Mouse (Mus musculus): Measurements from ENCODE around the gene Cyfip2. TPM values are rescaled to one million over a fixed set of nuclear protein-coding genes. Genes with fewer than 3 reads are reported as not detected.

Cyfip2 gene
- polyA plus RNA-seq, 1 experiment, result 273 TPM

GRCm38 (mm10) chr11:46282612-46283011, 30.0 kb downstream of the Cyfip2 start:
- no peak overlapping the region for H3K4me3 ChIP-seq (ENCODE audit: insufficient read depth, low read length)
- H3K27ac ChIP-seq (ENCODE audit: insufficient read depth, low read length), result no peak overlapping the region
- H3K4me1 ChIP-seq (ENCODE audit: control insufficient read depth, insufficient read depth, low read length), result peaks cover 5% of the 10 kb centered on the region; the same call in 1 of the 2 replicates
- TF ChIP-seq POLR2A (IDR thresholded peaks at IDR 0.05; ENCODE audit: extremely low read depth, insufficient read depth, low read length) (no peak), CTCF (IDR thresholded peaks at IDR 0.05; ENCODE audit: extremely low read depth, insufficient read depth, low read length) (no peak)

DNA sequence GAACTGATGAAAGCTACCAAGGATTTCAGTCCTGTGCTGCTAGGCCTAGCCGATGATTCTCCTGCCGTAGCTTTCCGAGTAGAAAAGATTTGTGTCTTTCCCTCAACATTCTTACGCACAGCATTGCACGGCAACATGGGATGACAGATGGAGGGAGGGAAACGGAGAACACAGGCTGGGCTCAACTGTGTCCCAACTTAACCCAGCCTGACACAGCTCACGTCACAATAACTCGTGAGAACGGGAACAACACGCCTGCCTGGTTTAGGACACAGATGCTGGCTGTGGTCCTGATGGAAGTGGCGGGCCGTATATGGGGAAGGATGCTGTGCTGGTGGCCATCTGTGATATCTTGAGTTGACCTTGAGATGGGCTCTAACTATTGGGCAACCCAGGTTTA, 34.0 kb downstream of the Cyfip2 start:
- TF ChIP-seq CTCF (IDR thresholded peaks at IDR 0.05; ENCODE audit: extremely low read depth, insufficient read depth, low read length), result no peak
- TF ChIP-seq POLR2A (IDR thresholded peaks at IDR 0.05; ENCODE audit: extremely low read depth, insufficient read depth, low read length), result no peak
- Histone ChIP-seq H3K27ac (ENCODE audit: insufficient read depth, low read length) (no peak overlapping the region), H3K4me3 (ENCODE audit: insufficient read depth, low read length) (no peak overlapping the region), H3K4me1 (ENCODE audit: control insufficient read depth, insufficient read depth, low read length) (0 out of 2 replicates have a peak, but pooled peaks cover 3% of the 10 kb centered on the region)

- Histone ChIP-seq H3K4me1 (ENCODE audit: control insufficient read depth, insufficient read depth, low read length) (0 out of 2 replicates have a peak, but pooled peaks cover 3% of the 10 kb centered on the region), H3K27ac (ENCODE audit: insufficient read depth, low read length) (no peak overlapping the region), H3K4me3 (ENCODE audit: insufficient read depth, low read length) (no peak overlapping the region)
- no peak for TF ChIP-seq POLR2A (IDR thresholded peaks at IDR 0.05; ENCODE audit: extremely low read depth, insufficient read depth, low read length)
- TF ChIP-seq CTCF (IDR thresholded peaks at IDR 0.05; ENCODE audit: extremely low read depth, insufficient read depth, low read length), result no peak
Measured at GRCm38 (mm10) chr11:46278140-46278539, 34.5 kb downstream of the Cyfip2 start.

DNA sequence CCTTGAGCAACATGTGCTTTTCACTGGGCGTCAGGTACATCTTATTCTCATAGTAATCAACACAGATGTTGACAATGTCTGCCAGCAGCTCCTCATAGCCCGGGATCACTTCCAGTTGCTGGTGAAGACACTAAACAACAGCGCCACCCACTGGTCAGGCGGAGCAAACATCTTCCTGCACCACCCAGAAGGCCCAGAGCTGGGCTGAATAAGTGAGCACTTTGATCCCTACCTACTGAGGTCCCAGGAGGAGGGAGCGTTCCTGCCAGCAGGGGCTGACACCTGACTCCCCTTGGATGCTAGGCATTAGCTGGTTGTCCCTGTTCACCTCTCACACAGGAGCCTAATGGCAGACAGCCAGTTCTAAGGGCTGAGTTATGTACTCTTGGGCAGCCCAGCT, 35.9 kb downstream of the Cyfip2 start:
- H3K27ac ChIP-seq (ENCODE audit: insufficient read depth, low read length), result no peak overlapping the region
- no peak overlapping the region for H3K4me3 ChIP-seq (ENCODE audit: insufficient read depth, low read length)
- no peak for TF ChIP-seq POLR2A (IDR thresholded peaks at IDR 0.05; ENCODE audit: extremely low read depth, insufficient read depth, low read length)
- peak; percentile 50 for TF ChIP-seq CTCF (IDR thresholded peaks at IDR 0.05; ENCODE audit: extremely low read depth, insufficient read depth, low read length)
- H3K4me1 ChIP-seq (ENCODE audit: control insufficient read depth, insufficient read depth, low read length), result no peaks in the 10 kb centered on the region

DNA sequence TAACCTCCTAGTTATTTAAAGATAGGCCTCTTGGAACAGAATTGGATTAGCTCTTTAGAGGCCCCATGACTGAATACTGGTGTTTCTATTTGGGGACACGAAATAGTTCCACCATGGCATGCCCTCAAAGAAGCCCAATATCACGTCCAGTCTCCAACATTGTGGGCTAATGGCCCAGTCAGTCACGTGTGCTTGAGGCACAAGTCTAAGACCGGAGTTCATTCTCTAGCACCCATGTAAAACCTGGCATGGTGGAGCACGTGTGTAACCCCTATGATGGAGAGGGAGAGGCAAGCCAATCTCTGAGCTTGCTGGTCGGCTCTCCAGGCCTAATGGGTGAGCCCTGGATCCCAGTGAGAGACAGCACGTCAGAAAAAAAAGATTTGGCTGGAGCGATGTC, 36.5 kb downstream of the Cyfip2 start:
- no peak for TF ChIP-seq CTCF (IDR thresholded peaks at IDR 0.05; ENCODE audit: extremely low read depth, insufficient read depth, low read length)
- TF ChIP-seq POLR2A (IDR thresholded peaks at IDR 0.05; ENCODE audit: extremely low read depth, insufficient read depth, low read length), result no peak
- Histone ChIP-seq H3K4me3 (ENCODE audit: insufficient read depth, low read length) (no peak overlapping the region), H3K4me1 (ENCODE audit: control insufficient read depth, insufficient read depth, low read length) (no peaks in the 10 kb centered on the region), H3K27ac (ENCODE audit: insufficient read depth, low read length) (no peak overlapping the region)

- H3K4me3 ChIP-seq (ENCODE audit: insufficient read depth, low read length), result no peak overlapping the region
- no peaks in the 10 kb centered on the region for H3K4me1 ChIP-seq (ENCODE audit: control insufficient read depth, insufficient read depth, low read length)
- TF ChIP-seq CTCF (IDR thresholded peaks at IDR 0.05; ENCODE audit: extremely low read depth, insufficient read depth, low read length) (peak; percentile 76), POLR2A (IDR thresholded peaks at IDR 0.05; ENCODE audit: extremely low read depth, insufficient read depth, low read length) (no peak)
- H3K27ac ChIP-seq (ENCODE audit: insufficient read depth, low read length), result no peak overlapping the region
Measured at GRCm38 (mm10) chr11:46275302-46275701, 37.4 kb downstream of the Cyfip2 start.

DNA sequence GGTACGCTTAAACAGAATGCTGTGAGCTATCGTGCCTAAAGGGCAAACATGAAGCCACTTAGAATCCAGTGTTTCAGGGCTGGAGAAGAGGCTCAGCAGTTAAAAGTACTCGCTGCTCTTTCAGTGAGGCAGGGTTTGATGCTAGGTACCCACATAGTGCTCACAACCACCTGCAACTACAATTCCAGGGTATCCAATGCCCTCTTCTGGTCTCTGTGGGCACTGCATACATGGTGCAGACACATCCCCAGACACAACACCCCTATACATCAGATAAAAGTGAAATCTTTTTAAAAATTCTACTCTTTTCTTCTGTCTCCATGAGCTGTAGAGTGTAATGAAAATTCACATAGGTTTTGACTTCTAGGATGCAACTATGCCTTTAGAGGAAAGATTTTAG, 38.7 kb downstream of the Cyfip2 start:
- TF ChIP-seq POLR2A (IDR thresholded peaks at IDR 0.05; ENCODE audit: extremely low read depth, insufficient read depth, low read length) (no peak), CTCF (IDR thresholded peaks at IDR 0.05; ENCODE audit: extremely low read depth, insufficient read depth, low read length) (no peak; the same call in 1 of the 2 replicates)
- Histone ChIP-seq H3K4me3 (ENCODE audit: insufficient read depth, low read length) (no peak overlapping the region), H3K4me1 (ENCODE audit: control insufficient read depth, insufficient read depth, low read length) (no peaks in the 10 kb centered on the region), H3K27ac (ENCODE audit: insufficient read depth, low read length) (no peak overlapping the region)

DNA sequence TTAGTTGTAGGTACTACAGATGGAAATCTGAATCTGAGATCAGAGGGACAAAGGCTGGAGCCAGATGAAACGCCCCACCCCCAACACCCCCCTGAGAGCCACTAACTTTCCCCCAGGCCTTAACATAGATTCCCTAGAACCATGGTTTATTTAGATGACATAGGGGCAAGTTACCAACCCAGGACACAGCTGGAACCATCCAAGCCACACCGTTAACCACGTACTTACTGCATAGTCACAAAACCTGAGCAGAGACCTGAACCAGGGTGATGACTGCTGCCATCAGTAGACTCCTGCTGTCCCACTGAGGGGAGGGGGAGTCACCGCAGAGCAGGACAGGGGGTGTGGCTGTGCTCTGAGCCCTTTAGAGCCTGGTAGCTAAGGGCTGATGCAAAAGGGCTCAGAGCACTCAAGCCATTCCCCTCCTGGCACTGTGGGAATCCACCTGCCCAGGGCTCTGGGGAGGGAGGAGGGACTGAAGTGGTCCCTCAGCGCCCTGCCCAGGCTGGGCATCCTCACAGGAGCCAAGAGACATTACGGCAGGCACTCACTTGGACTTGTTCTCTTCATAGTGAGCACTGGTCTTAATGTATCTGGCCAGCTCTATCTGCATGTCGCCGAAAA, 40.5 kb downstream of the Cyfip2 start:
- Histone ChIP-seq H3K27ac (ENCODE audit: insufficient read depth, low read length) (no peak overlapping the region), H3K4me1 (ENCODE audit: control insufficient read depth, insufficient read depth, low read length) (no peaks in the 10 kb centered on the region), H3K4me3 (ENCODE audit: insufficient read depth, low read length) (no peak overlapping the region)
- TF ChIP-seq POLR2A (IDR thresholded peaks at IDR 0.05; ENCODE audit: extremely low read depth, insufficient read depth, low read length) (no peak), CTCF (IDR thresholded peaks at IDR 0.05; ENCODE audit: extremely low read depth, insufficient read depth, low read length) (no peak)

- H3K27ac ChIP-seq (ENCODE audit: insufficient read depth, low read length), result no peak overlapping the region
- H3K4me3 ChIP-seq (ENCODE audit: insufficient read depth, low read length), result no peak overlapping the region
- no peaks in the 10 kb centered on the region for H3K4me1 ChIP-seq (ENCODE audit: control insufficient read depth, insufficient read depth, low read length)
- no peak for TF ChIP-seq CTCF (IDR thresholded peaks at IDR 0.05; ENCODE audit: extremely low read depth, insufficient read depth, low read length)
- TF ChIP-seq POLR2A (IDR thresholded peaks at IDR 0.05; ENCODE audit: extremely low read depth, insufficient read depth, low read length), result no peak
Measured at GRCm38 (mm10) chr11:46269893-46270292, 42.8 kb downstream of the Cyfip2 start.

GRCm38 (mm10) chr11:46269391-46269790, 43.3 kb downstream of the Cyfip2 start:
- H3K4me3 ChIP-seq (ENCODE audit: insufficient read depth, low read length), result no peak overlapping the region
- no peak overlapping the region for H3K27ac ChIP-seq (ENCODE audit: insufficient read depth, low read length)
- no peaks in the 10 kb centered on the region for H3K4me1 ChIP-seq (ENCODE audit: control insufficient read depth, insufficient read depth, low read length)
- TF ChIP-seq POLR2A (IDR thresholded peaks at IDR 0.05; ENCODE audit: extremely low read depth, insufficient read depth, low read length) (no peak), CTCF (IDR thresholded peaks at IDR 0.05; ENCODE audit: extremely low read depth, insufficient read depth, low read length) (no peak)
